In genomic region chr1:165556711-165557110, GRCm38 (mm10) we compare ENCODE assay signal across 14 mouse cellular contexts.
A peak's percentile ranks its signal among the peaks of the same experiment; 100 is the strongest.
DNase-seq lines count a peak whose midpoint lies in the region; ATAC-seq lines count a peak whose summit lies in the region.
"Had no signal": no experiment of that assay in that cellular context is flagged by ENCODE, and none has a peak within 500 bp of the region (broad histone marks: within the 10 kb centered on the region; RNA-seq: fewer than 3 reads in every experiment).

No protein-coding gene starts in this region.

- no peaks in the 10 kb centered on the region for H3K27me3 ChIP-seq in hindbrain, embryonic 16.5 days (replicated peaks; ENCODE audit: control insufficient read depth, insufficient read depth, low read length)
- H3K27me3 ChIP-seq: forebrain, embryonic 13.5 days; hindbrain, embryonic 15.5 days; liver, embryonic 15.5 days had no signal

- no peak for ATAC-seq in hindbrain, embryonic 16.5 days
- ATAC-seq: forebrain, embryonic 13.5 days had no signal

- no peak overlapping the region for H3K27ac ChIP-seq in hindbrain, embryonic 16.5 days (ENCODE audit: low read depth, low read length)
- H3K27ac ChIP-seq: forebrain, embryonic 13.5 days; hindbrain, embryonic 15.5 days; liver, embryonic 15.5 days; midbrain, embryonic 10.5 days had no signal

- no peak overlapping the region for H3K9ac ChIP-seq in hindbrain, embryonic 16.5 days (ENCODE audit: low read depth, low read length)
- H3K9ac ChIP-seq: forebrain, embryonic 13.5 days; hindbrain, embryonic 15.5 days; liver, embryonic 15.5 days had no signal

- H3K9me3 ChIP-seq in hindbrain, embryonic 16.5 days (ENCODE audit: control insufficient read depth, low read length) = no peaks in the 10 kb centered on the region; the same call in 1 of the 2 replicates
- H3K9me3 ChIP-seq: hindbrain, embryonic 15.5 days had no signal

- WGBS in hindbrain, embryonic 16.5 days = 59% methylated on average over 2 of the region's 2 CpGs

- intact Hi-C loops in heart, postnatal 10 days (cut with DNase I) = no loop called here

- H3K36me3 ChIP-seq in hindbrain, embryonic 16.5 days (ENCODE audit: control insufficient read depth, insufficient read depth, low read length) = no peaks in the 10 kb centered on the region
- H3K36me3 ChIP-seq: hindbrain, embryonic 15.5 days; liver, embryonic 15.5 days; midbrain, embryonic 10.5 days had no signal

- peak; percentile 10 to 21 for DNase-seq in heart, postnatal 10 days
- no peak for DNase-seq in heart, adult 8-10 months (ENCODE audit: low spot score)
- DNase-seq in lung, postnatal 10 days = peak; percentile 37
- no peak for DNase-seq in lung, postnatal 25 days (ENCODE audit: low spot score)
- peak; percentile 10 to 20 for DNase-seq in layer of hippocampus, postnatal 36 days
- DNase-seq in right cerebral cortex, postnatal 25 days = peak; percentile 15
- DNase-seq: gastrocnemius, postnatal 25 days; thymus, adult 2 months had no signal

- H3K4me2 ChIP-seq in hindbrain, embryonic 16.5 days (ENCODE audit: low read length) = no peak overlapping the region
- H3K4me2 ChIP-seq: forebrain, embryonic 13.5 days; hindbrain, embryonic 15.5 days; liver, embryonic 15.5 days had no signal

- no peak overlapping the region for H3K4me3 ChIP-seq in hindbrain, embryonic 16.5 days (ENCODE audit: low read length)
- H3K4me3 ChIP-seq: forebrain, embryonic 13.5 days; hindbrain, embryonic 15.5 days; liver, embryonic 15.5 days; midbrain, embryonic 10.5 days; myocyte had no signal

- H3K4me1 ChIP-seq in hindbrain, embryonic 16.5 days (ENCODE audit: control insufficient read depth, insufficient read depth, low read depth, low read length) = no peaks in the 10 kb centered on the region
- H3K4me1 ChIP-seq: forebrain, embryonic 13.5 days; hindbrain, embryonic 15.5 days; liver, embryonic 15.5 days; midbrain, embryonic 10.5 days had no signal

Comparison
In these comparisons a context has a peak if more than half of its experiments do, and no peak if none do; other contexts are left out.
1. DNase-seq: peak in heart, postnatal 10 days (2 of 2), lung, postnatal 10 days (single experiment), layer of hippocampus, postnatal 36 days (2 of 2) and right cerebral cortex, postnatal 25 days (single experiment); none in heart, adult 8-10 months (single experiment) and lung, postnatal 25 days (single experiment).